Mouse (Mus musculus) liver, embryonic 14.5 days (tissue): ENCODE results near the gene Gabrg1. TPM values are rescaled to one million over a fixed set of nuclear protein-coding genes. Genes with fewer than 3 reads are reported as not detected.

ENCODE experiments used
- ATAC-seq: fragments of 200-750 bp; cut with Nextera tagmentation; 2 replicates; pipeline ENCODE4 v1.8.0; 2017; ENCODE audit warnings: moderate number of reproducible peaks, mild to moderate bottlenecking, moderate library complexity; ENCODE audit not compliant: insufficient read depth
- DNase-seq, 3 experiments: peaks; one replicate each; pipeline ENCODE4 v3.0.0-alpha.2; 2012 to 2013; ENCODE audit warnings: low read depth in 3 of 3, low spot score in 3 of 3
- H3K27ac ChIP-seq: fragments of 300-500 bp; sonication (generic); 2 replicates; pipeline ENCODE4 v1.5.1; 2014; ENCODE audit warnings: moderate library complexity, mild to moderate bottlenecking, control low read depth, inconsistent platforms
- H3K27me3 ChIP-seq: fragments of 300-500 bp; sonication (generic); 2 replicates; pipeline ENCODE4 v1.6.1; 2014; ENCODE audit warnings: mild to moderate bottlenecking, low read length, moderate library complexity; ENCODE audit not compliant: control insufficient read depth, insufficient read depth
- H3K36me3 ChIP-seq: fragments of 300-500 bp; sonication (generic); replicated peaks from 2 replicates; pipeline ENCODE4 v1.6.1; 2014; ENCODE audit warnings: low read depth; ENCODE audit not compliant: control insufficient read depth, insufficient read depth
- H3K4me1 ChIP-seq, 2 experiments: fragments of 200-500 bp in 1 of 2; fragments of 300-500 bp in 1 of 2; sonication (generic) in 1 of 2; replicated peaks; 2 replicates each; pipeline ENCODE4 v1.6.1; 2012 to 2014; ENCODE audit warnings: antibody characterized with exemption in 1 of 2, inconsistent platforms in 1 of 2, low read length in 1 of 2; ENCODE audit not compliant: control insufficient read depth in 2 of 2, insufficient read depth in 2 of 2
- H3K4me2 ChIP-seq: fragments of 300-500 bp; sonication (generic); 2 replicates; pipeline ENCODE4 v1.6.1; 2014; ENCODE audit warnings: low read depth, mild to moderate bottlenecking, control low read depth, moderate library complexity
- H3K4me3 ChIP-seq, 2 experiments: fragments of 200-500 bp in 1 of 2; fragments of 300-500 bp in 1 of 2; sonication (generic) in 1 of 2; 2 replicates each; pipeline ENCODE4 v1.5.1; 2012 to 2014; ENCODE audit warnings: low read depth in 2 of 2, low read length in 2 of 2, mild to moderate bottlenecking in 2 of 2, control low read depth in 1 of 2, inconsistent platforms in 1 of 2, moderate library complexity in 1 of 2; ENCODE audit not compliant: insufficient read depth in 1 of 2
- H3K9ac ChIP-seq: fragments of 300-500 bp; sonication (generic); replicated peaks from 2 replicates; pipeline ENCODE4 v1.6.1; 2014; ENCODE audit warnings: mild to moderate bottlenecking, control low read depth, moderate library complexity
- H3K9me3 ChIP-seq: fragments of 300-500 bp; sonication (generic); 2 replicates; pipeline ENCODE4 v1.6.1; 2016; ENCODE audit warnings: low read length, mixed read lengths; ENCODE audit not compliant: control insufficient read depth
- CTCF ChIP-seq: IDR thresholded peaks from 2 replicates; pipeline ENCODE4 v1.5.1; 2016; ENCODE audit warnings: antibody characterized with exemption, low read depth, control low read depth
- EP300 ChIP-seq: IDR thresholded peaks from 2 replicates; pipeline ENCODE4 v1.6.1; 2016; ENCODE audit warnings: antibody characterized with exemption, low read depth
- WGBS: fragments of 180-500 bp; shearing (Covaris S2); extraction: QIAGEN DNeasy Blood & Tissue Kit; methylation state at CpG from one replicate; pipeline ENCODE4 v1.1.7; 2014; ENCODE audit not compliant: insufficient replicate concordance; 5-methylcytosine and 5-hydroxymethylcytosine counted together
- polyA plus RNA-seq, 2 experiments: library from polyadenylated mRNA; depleted of rRNA in 1 of 2; stranded (reverse) in 1 of 2; unstranded in 1 of 2; fragments of >200 nt; fragmentation: Nextera tagmentation in 1 of 2; extraction: Ambion mirVana in 1 of 2; gene quantifications; 2 replicates each; pipeline versions ENCODE4 v1.2.1 to v1.2.3; 2012 to 2014

Gabrg1 gene
- polyA plus RNA-seq (2012; rRNA removed) (not detected in 2 replicates), polyA plus RNA-seq (2014; fragmentation: Nextera tagmentation; extraction: Ambion mirVana) (not detected in 2 replicates)

- no peaks in the 10 kb centered on the region for H3K36me3 ChIP-seq
Measured at GRCm38 (mm10) chr5:70842192-70843095, at the start of gene Gabrg1. TSS of gene Gabrg1 (minus strand) at chr5:70842617.

DNA sequence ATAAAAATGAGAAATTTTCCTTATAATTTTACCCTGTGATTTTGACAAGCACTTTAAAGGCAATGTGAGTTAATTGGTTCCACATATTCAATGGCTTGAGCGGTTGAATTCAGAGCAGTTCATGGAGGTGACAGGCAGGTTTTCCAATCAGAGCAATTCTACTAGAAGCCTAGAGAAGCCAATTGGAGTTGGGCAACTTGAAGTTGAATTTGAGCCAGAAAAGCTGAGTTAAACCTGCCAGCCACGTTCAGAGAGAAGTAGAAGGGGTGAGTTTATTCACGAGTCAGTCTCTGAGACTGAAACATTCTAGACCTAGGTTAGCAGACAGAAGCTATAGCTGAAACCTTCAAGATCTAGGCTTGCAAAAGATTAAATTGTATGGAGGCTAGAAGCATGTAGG is 41.6 kb upstream of the Gabrg1 start:
- Histone ChIP-seq H3K4me3 (no peak overlapping the region), H3K36me3 (no peaks in the 10 kb centered on the region), H3K27me3 (no peaks in the 10 kb centered on the region), H3K9ac (no peak overlapping the region), H3K9me3 (no peaks in the 10 kb centered on the region), H3K27ac (no peak overlapping the region), H3K4me2 (no peak overlapping the region), H3K4me1 (no peaks in the 10 kb centered on the region)
- no peak for TF ChIP-seq EP300
- TF ChIP-seq CTCF = no peak
- ATAC-seq = no peak
- no peak for DNase-seq
- 60% methylated on average over 3 of the region's 3 CpGs for WGBS

More at GRCm38 (mm10) chr5:70842192-70843095, at the start of gene Gabrg1:
- Histone ChIP-seq H3K4me1 (no peaks in the 10 kb centered on the region), H3K27ac (no peak within 1 kb of the TSS), H3K4me3 (no peak within 1 kb of the TSS), H3K27me3 (no peaks in the 10 kb centered on the region), H3K9me3 (no peaks in the 10 kb centered on the region), H3K4me2 (no peak within 1 kb of the TSS), H3K9ac (no peak within 1 kb of the TSS)
- TF ChIP-seq CTCF (no peak), EP300 (no peak)
- 9% methylated on average over 19 of the region's 19 CpGs for WGBS
- DNase-seq (no peak), ATAC-seq (no peak)

DNA sequence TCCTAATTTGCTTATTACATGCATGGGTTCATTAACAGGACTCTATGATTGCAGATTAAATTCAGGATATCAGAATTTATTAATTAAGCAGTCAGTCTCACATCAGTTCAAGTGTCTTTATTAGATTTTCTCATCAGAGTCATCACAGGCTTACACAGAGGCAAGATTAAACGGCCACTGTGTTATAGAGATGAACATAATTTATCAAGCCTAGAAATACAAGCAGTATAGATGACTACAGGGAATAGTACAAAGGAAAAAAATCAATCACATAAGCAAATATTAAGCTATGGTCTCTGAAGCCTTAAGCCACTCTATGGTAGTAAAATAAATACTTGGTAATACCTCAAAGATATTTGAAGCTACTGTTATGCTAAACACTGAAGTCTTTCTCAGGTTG is 27.7 kb upstream of the Gabrg1 start:
- H3K27ac ChIP-seq = no peak overlapping the region
- ATAC-seq = no peak

DNA sequence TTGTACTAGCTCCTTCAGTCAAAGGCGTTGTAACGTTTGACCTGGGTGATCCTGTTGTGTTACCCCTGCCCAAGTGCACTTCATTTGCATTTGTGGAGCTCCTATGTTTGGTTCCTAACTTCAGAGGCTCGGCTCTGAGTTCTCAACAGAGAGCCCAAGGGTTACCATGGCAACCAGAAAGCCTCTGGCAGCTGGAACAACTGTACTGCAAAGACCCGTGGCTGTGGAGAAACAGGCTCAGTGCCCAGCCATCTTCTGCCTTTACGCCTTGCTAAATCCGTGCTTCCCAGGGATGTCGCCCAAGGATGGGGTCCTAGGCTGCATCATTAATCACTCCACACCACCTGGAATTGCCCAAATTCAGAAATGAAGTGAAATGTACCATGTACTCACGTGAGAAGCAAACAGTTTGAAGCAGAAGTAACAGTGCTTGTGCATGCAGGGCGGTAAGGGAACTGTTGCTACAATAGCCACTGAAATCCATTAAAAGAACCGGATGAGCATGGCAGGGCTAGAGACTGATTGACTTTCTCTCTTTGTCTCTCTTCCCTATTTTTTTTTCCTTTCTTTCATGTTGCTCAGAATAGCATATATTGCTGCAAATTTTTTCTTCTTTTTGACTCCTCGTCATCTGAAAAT is 798 bp upstream of the Gabrg1 start:
- H3K4me3 ChIP-seq = no peak overlapping the region
- no peak overlapping the region for H3K27ac ChIP-seq
- H3K9me3 ChIP-seq = no peaks in the 10 kb centered on the region
- DNase-seq (no peak), ATAC-seq (no peak)
- no peak overlapping the region for H3K9ac ChIP-seq
- H3K27me3 ChIP-seq = no peaks in the 10 kb centered on the region
- no peaks in the 10 kb centered on the region for H3K4me1 ChIP-seq
- no peak for TF ChIP-seq EP300
- TF ChIP-seq CTCF = no peak
- H3K4me2 ChIP-seq = no peak overlapping the region
- H3K36me3 ChIP-seq = no peaks in the 10 kb centered on the region
- WGBS = 19% methylated on average over 11 of the region's 11 CpGs

More for the DNA sequence above, 27.7 kb upstream of the Gabrg1 start:
- no peaks in the 10 kb centered on the region for H3K27me3 ChIP-seq
- TF ChIP-seq EP300 (no peak), CTCF (no peak)
- H3K9ac ChIP-seq = no peak overlapping the region
- H3K4me1 ChIP-seq = no peaks in the 10 kb centered on the region
- WGBS = 56% methylated on average over 1 of the region's 1 CpGs
- H3K4me3 ChIP-seq = no peak overlapping the region
- no peak overlapping the region for H3K4me2 ChIP-seq
- H3K9me3 ChIP-seq = no peaks in the 10 kb centered on the region
- DNase-seq = no peak
- H3K36me3 ChIP-seq = no peaks in the 10 kb centered on the region

- H3K27me3 ChIP-seq = no peaks in the 10 kb centered on the region
- DNase-seq = no peak
- WGBS = 40% methylated on average over 2 of the region's 2 CpGs
Measured at GRCm38 (mm10) chr5:70818681-70819080, 23.7 kb downstream of the Gabrg1 start.

More at GRCm38 (mm10) chr5:70818681-70819080, 23.7 kb downstream of the Gabrg1 start:
- Histone ChIP-seq H3K27ac (no peak overlapping the region), H3K4me2 (no peak overlapping the region), H3K9ac (no peak overlapping the region), H3K4me3 (no peak overlapping the region), H3K36me3 (no peaks in the 10 kb centered on the region), H3K4me1 (no peaks in the 10 kb centered on the region), H3K9me3 (no peaks in the 10 kb centered on the region)
- ATAC-seq = no peak
- TF ChIP-seq EP300 = no peak
- no peak for TF ChIP-seq CTCF
